Mouse (Mus musculus) heart, embryonic 13.5 days (tissue): ENCODE results near the gene Itih3. TPM values are rescaled to one million over a fixed set of nuclear protein-coding genes. Genes with fewer than 3 reads are reported as not detected.

ENCODE experiments used
- ATAC-seq: fragments of 200-750 bp; cut with Nextera tagmentation; 2 replicates; pipeline ENCODE4 v1.8.0; 2017; ENCODE audit warnings: moderate TSS enrichment; ENCODE audit not compliant: insufficient number of reproducible peaks, low FRiP score, low TSS enrichment; ENCODE audit errors: extremely low read depth
- H3K27ac ChIP-seq: fragments of 300-500 bp; sonication (generic); replicated peaks from 2 replicates; pipeline ENCODE4 v1.5.1; 2015; ENCODE audit warnings: moderate library complexity, mild to moderate bottlenecking, inconsistent platforms
- H3K27me3 ChIP-seq: fragments of 300-500 bp; sonication (generic); replicated peaks from 2 replicates; pipeline ENCODE4 v1.6.1; 2015; ENCODE audit warnings: mild to moderate bottlenecking, inconsistent platforms
- H3K36me3 ChIP-seq: fragments of 300-500 bp; sonication (generic); 2 replicates; pipeline ENCODE4 v1.6.1; 2015; ENCODE audit warnings: mild to moderate bottlenecking, inconsistent platforms
- H3K4me1 ChIP-seq: fragments of 300-500 bp; sonication (generic); 2 replicates; pipeline ENCODE4 v1.6.1; 2015; ENCODE audit warnings: inconsistent platforms
- H3K4me2 ChIP-seq: fragments of 300-500 bp; sonication (generic); 2 replicates; pipeline ENCODE4 v1.6.1; 2015; ENCODE audit warnings: inconsistent platforms, mild to moderate bottlenecking, moderate library complexity
- H3K4me3 ChIP-seq: fragments of 300-500 bp; sonication (generic); 2 replicates; pipeline ENCODE4 v1.5.1; 2015; ENCODE audit warnings: moderate library complexity, mild to moderate bottlenecking, inconsistent platforms
- H3K9ac ChIP-seq: fragments of 300-500 bp; sonication (generic); 2 replicates; pipeline ENCODE4 v1.6.1; 2015; ENCODE audit warnings: inconsistent platforms, mild to moderate bottlenecking, moderate library complexity
- H3K9me3 ChIP-seq: fragments of 300-500 bp; sonication (generic); 2 replicates; pipeline ENCODE4 v1.6.1; 2016; ENCODE audit warnings: inconsistent platforms
- WGBS: fragments of 180-500 bp; shearing (Covaris S2); methylation state at CpG from one replicate; pipeline ENCODE4 v1.1.7; 2015; ENCODE audit warnings: mixed read lengths; 5-methylcytosine and 5-hydroxymethylcytosine counted together
- polyA plus RNA-seq: library from polyadenylated mRNA; unstranded; fragments of >200 nt; fragmentation: Nextera tagmentation; extraction: Ambion mirVana; gene quantifications from 2 replicates; pipeline ENCODE4 v1.2.1, GENCODE M21; 2015

The Itih3 gene
- polyA plus RNA-seq, 1 experiment from 2014 or later = 1.5 TPM

- H3K27ac ChIP-seq = no peak overlapping the region
- no peak overlapping the region for H3K4me3 ChIP-seq
- H3K9ac ChIP-seq = no peak overlapping the region
- H3K4me1 ChIP-seq = peaks cover 45% of the 10 kb centered on the region
- no peaks in the 10 kb centered on the region for H3K27me3 ChIP-seq
- no peaks in the 10 kb centered on the region for H3K9me3 ChIP-seq
- ATAC-seq = no peak
- H3K36me3 ChIP-seq = peaks cover 34% of the 10 kb centered on the region
- WGBS = 69% methylated on average over 9 of the region's 9 CpGs
- no peak overlapping the region for H3K4me2 ChIP-seq
Measured at GRCm38 (mm10) chr14:30875955-30876354, 47.6 kb downstream of the Itih3 start.

GRCm38 (mm10) chr14:30875130-30875865, 48.3 kb downstream of the Itih3 start:
- Histone ChIP-seq H3K9ac (no peak overlapping the region), H3K27ac (no peak overlapping the region), H3K4me3 (no peak overlapping the region), H3K4me2 (no peak overlapping the region), H3K27me3 (no peaks in the 10 kb centered on the region), H3K4me1 (peaks cover 51% of the 10 kb centered on the region), H3K9me3 (no peaks in the 10 kb centered on the region), H3K36me3 (peaks cover 34% of the 10 kb centered on the region)
- no peak for ATAC-seq
- WGBS = 68% methylated on average over 12 of the region's 12 CpGs

- ATAC-seq = no peak
- Histone ChIP-seq H3K4me1 (peaks cover 51% of the 10 kb centered on the region), H3K4me3 (no peak overlapping the region), H3K36me3 (peaks cover 38% of the 10 kb centered on the region), H3K9ac (peak overlapping the region; percentile 37; the same call in 1 of the 2 replicates), H3K4me2 (no peak overlapping the region), H3K27me3 (no peaks in the 10 kb centered on the region), H3K9me3 (no peaks in the 10 kb centered on the region), H3K27ac (no peak overlapping the region)
- 48% methylated on average over 18 of the region's 18 CpGs for WGBS
Measured at GRCm38 (mm10) chr14:30874095-30874700, 49.4 kb downstream of the Itih3 start.

- Histone ChIP-seq H3K4me1 (peaks cover 39% of the 10 kb centered on the region), H3K4me2 (peak overlapping the region; percentile 28), H3K36me3 (peaks cover 44% of the 10 kb centered on the region), H3K27me3 (no peaks in the 10 kb centered on the region), H3K27ac (peak overlapping the region; percentile 93), H3K4me3 (no peak overlapping the region), H3K9ac (peak overlapping the region; percentile 61), H3K9me3 (no peaks in the 10 kb centered on the region)
- ATAC-seq = no peak
- 60% methylated on average over 25 of the region's 25 CpGs for WGBS
Measured at GRCm38 (mm10) chr14:30870206-30871147, 53.1 kb downstream of the Itih3 start.

GRCm38 (mm10) chr14:30869391-30869801, 54.2 kb downstream of the Itih3 start:
- no peak overlapping the region for H3K4me2 ChIP-seq
- no peak for ATAC-seq
- 80% methylated on average over 8 of the region's 8 CpGs for WGBS

GRCm38 (mm10) chr14:30868826-30869225, 54.7 kb downstream of the Itih3 start:
- 74% methylated on average over 10 of the region's 10 CpGs for WGBS

More at GRCm38 (mm10) chr14:30869391-30869801, 54.2 kb downstream of the Itih3 start:
- H3K9ac ChIP-seq = peak overlapping the region; percentile 57
- H3K27ac ChIP-seq = peak overlapping the region; percentile 93
- H3K4me3 ChIP-seq = no peak overlapping the region
- H3K9me3 ChIP-seq = no peaks in the 10 kb centered on the region
- H3K4me1 ChIP-seq = peaks cover 38% of the 10 kb centered on the region
- peaks cover 46% of the 10 kb centered on the region for H3K36me3 ChIP-seq
- H3K27me3 ChIP-seq = no peaks in the 10 kb centered on the region

GRCm38 (mm10) chr14:30867042-30867441, 56.5 kb downstream of the Itih3 start:
- Histone ChIP-seq H3K9me3 (no peaks in the 10 kb centered on the region), H3K27me3 (no peaks in the 10 kb centered on the region), H3K4me3 (no peak overlapping the region), H3K4me1 (peaks cover 25% of the 10 kb centered on the region), H3K4me2 (no peak overlapping the region), H3K36me3 (peaks cover 24% of the 10 kb centered on the region), H3K27ac (no peak overlapping the region), H3K9ac (no peak overlapping the region)
- ATAC-seq = no peak
- WGBS = 26% methylated on average over 5 of the region's 5 CpGs

More at GRCm38 (mm10) chr14:30868826-30869225, 54.7 kb downstream of the Itih3 start:
- H3K36me3 ChIP-seq = peaks cover 41% of the 10 kb centered on the region
- no peak overlapping the region for H3K4me2 ChIP-seq
- H3K9me3 ChIP-seq = no peaks in the 10 kb centered on the region
- no peak overlapping the region for H3K4me3 ChIP-seq
- ATAC-seq = no peak
- H3K4me1 ChIP-seq = peaks cover 32% of the 10 kb centered on the region
- H3K27ac ChIP-seq = peak overlapping the region; percentile 93
- H3K9ac ChIP-seq = no peak overlapping the region
- no peaks in the 10 kb centered on the region for H3K27me3 ChIP-seq

- 65% methylated on average over 3 of the region's 3 CpGs for WGBS
- H3K4me1 ChIP-seq = peaks cover 23% of the 10 kb centered on the region
- H3K27ac ChIP-seq = no peak overlapping the region
- no peak overlapping the region for H3K4me3 ChIP-seq
- ATAC-seq = no peak
- H3K9ac ChIP-seq = no peak overlapping the region
- peaks cover 23% of the 10 kb centered on the region for H3K36me3 ChIP-seq
- no peaks in the 10 kb centered on the region for H3K9me3 ChIP-seq
- no peaks in the 10 kb centered on the region for H3K27me3 ChIP-seq
- no peak overlapping the region for H3K4me2 ChIP-seq
Measured at GRCm38 (mm10) chr14:30865311-30865710, 58.2 kb downstream of the Itih3 start.

- no peaks in the 10 kb centered on the region for H3K9me3 ChIP-seq
- no peak for ATAC-seq
- H3K4me1 ChIP-seq = peaks cover 10% of the 10 kb centered on the region
- H3K27ac ChIP-seq = no peak overlapping the region
- H3K27me3 ChIP-seq = no peaks in the 10 kb centered on the region
- no peak overlapping the region for H3K9ac ChIP-seq
- peaks cover 18% of the 10 kb centered on the region for H3K36me3 ChIP-seq
- no peak overlapping the region for H3K4me2 ChIP-seq
- WGBS = 75% methylated on average over 9 of the region's 9 CpGs
- no peak overlapping the region for H3K4me3 ChIP-seq
Measured at GRCm38 (mm10) chr14:30862368-30862767, 61.2 kb downstream of the Itih3 start.

GRCm38 (mm10) chr14:30861421-30862125, 62.0 kb downstream of the Itih3 start:
- Histone ChIP-seq H3K4me1 (peaks cover 10% of the 10 kb centered on the region), H3K27me3 (no peaks in the 10 kb centered on the region), H3K9ac (peak overlapping the region; percentile 19; the same call in 1 of the 2 replicates), H3K27ac (no peak overlapping the region), H3K4me2 (no peak overlapping the region), H3K36me3 (peaks cover 16% of the 10 kb centered on the region), H3K9me3 (no peaks in the 10 kb centered on the region), H3K4me3 (no peak overlapping the region)
- 49% methylated on average over 16 of the region's 16 CpGs for WGBS
- ATAC-seq = no peak
